Mouse (Mus musculus): Measurements from ENCODE around the gene Med12l.

Gene Med12l

GRCm38 (mm10) chr3:59296563-59297130, 291.0 kb downstream of the Med12l start:
- DNase-seq (ENCODE audit: inconsistent age in 2 of 2, low spot score in 1 of 2), result no peak

GRCm38 (mm10) chr3:59297653-59298052, 292.0 kb downstream of the Med12l start:
- no peak for DNase-seq (ENCODE audit: inconsistent age in 2 of 2, low spot score in 1 of 2)

- DNase-seq (ENCODE audit: inconsistent age in 2 of 2, low spot score in 1 of 2), result no peak
These were observed 299.3 kb downstream of the Med12l start for GRCm38 (mm10) chr3:59304944-59305343.

- DNase-seq (ENCODE audit: inconsistent age in 2 of 2, low spot score in 1 of 2), result no peak
These were observed 299.9 kb downstream of the Med12l start for GRCm38 (mm10) chr3:59305518-59305917.

- DNase-seq (ENCODE audit: inconsistent age in 2 of 2, low spot score in 1 of 2), result peak; percentile 63 to 80
These were observed 307.0 kb downstream of the Med12l start for GRCm38 (mm10) chr3:59312610-59313009.

- no peak for DNase-seq (ENCODE audit: inconsistent age in 2 of 2, low spot score in 1 of 2)
These were observed 310.5 kb downstream of the Med12l start for GRCm38 (mm10) chr3:59316077-59316476.

GRCm38 (mm10) chr3:59321278-59321876, 315.8 kb downstream of the Med12l start:
- DNase-seq (ENCODE audit: inconsistent age in 2 of 2, low spot score in 1 of 2), result peak; percentile 29 to 86

- no peak for DNase-seq (ENCODE audit: inconsistent age in 2 of 2, low spot score in 1 of 2)
These were observed 322.9 kb downstream of the Med12l start for GRCm38 (mm10) chr3:59328526-59328925.

- no peak for DNase-seq (ENCODE audit: inconsistent age in 2 of 2, low spot score in 1 of 2)
These were observed 336.2 kb downstream of the Med12l start for GRCm38 (mm10) chr3:59341647-59342427.

GRCm38 (mm10) chr3:59343026-59343425, 337.4 kb downstream of the Med12l start:
- DNase-seq (ENCODE audit: inconsistent age in 2 of 2, low spot score in 1 of 2), result no peak

GRCm38 (mm10) chr3:59344065-59344905, 338.7 kb downstream of the Med12l start, which contains the start of gene Igsf10:
Gene Igsf10 (minus strand): TSS chr3:59344394.
- DNase-seq (ENCODE audit: inconsistent age in 2 of 2, low spot score in 1 of 2), result peak in 1 of 2 experiments; percentile 63

GRCm38 (mm10) chr3:59351768-59352167, 346.1 kb downstream of the Med12l start:
- no peak for DNase-seq (ENCODE audit: inconsistent age in 2 of 2, low spot score in 1 of 2)

- peak in 1 of 2 experiments; percentile 38 for DNase-seq (ENCODE audit: inconsistent age in 2 of 2, low spot score in 1 of 2)
These were observed 348.5 kb downstream of the Med12l start for GRCm38 (mm10) chr3:59354156-59354555.

GRCm38 (mm10) chr3:59360102-59360501, 354.5 kb downstream of the Med12l start:
- no peak for DNase-seq (ENCODE audit: inconsistent age in 2 of 2, low spot score in 1 of 2)

- no peak for DNase-seq (ENCODE audit: inconsistent age in 2 of 2, low spot score in 1 of 2)
These were observed 356.3 kb downstream of the Med12l start for GRCm38 (mm10) chr3:59361895-59362294.
